Mouse (Mus musculus) hindbrain, embryonic 14.5 days (tissue): Measurements from ENCODE around the gene Atp6v1fnb. TPM values are rescaled to one million over a fixed set of nuclear protein-coding genes. Genes with fewer than 3 reads are reported as not detected.

Experiments used
- ATAC-seq: fragments of 200-750 bp; cut with Nextera tagmentation; 2 replicates; pipeline ENCODE4 v1.8.0; 2017; ENCODE audit warnings: moderate number of reproducible peaks, mild to moderate bottlenecking, moderate TSS enrichment, moderate library complexity; ENCODE audit not compliant: low FRiP score
- DNase-seq: peaks from one replicate; pipeline ENCODE4 v3.0.0-alpha.2; 2015; ENCODE audit warnings: low spot score
- H3K27ac ChIP-seq: fragments of 300-500 bp; sonication (generic); 2 replicates; pipeline ENCODE4 v1.5.1; 2014; ENCODE audit warnings: mild to moderate bottlenecking, moderate library complexity
- H3K27me3 ChIP-seq: fragments of 300-500 bp; sonication (generic); 2 replicates; pipeline ENCODE4 v1.6.1; 2014; ENCODE audit warnings: mild to moderate bottlenecking, low read length, mixed read lengths; ENCODE audit not compliant: control insufficient read depth, insufficient read depth
- H3K36me3 ChIP-seq: fragments of 300-500 bp; sonication (generic); replicated peaks from 2 replicates; pipeline ENCODE4 v1.6.1; 2014; ENCODE audit not compliant: control insufficient read depth, insufficient read depth
- H3K4me1 ChIP-seq: fragments of 300-500 bp; sonication (generic); replicated peaks from 2 replicates; pipeline ENCODE4 v1.6.1; 2014; ENCODE audit warnings: antibody characterized with exemption, low read length, mixed read lengths; ENCODE audit not compliant: control insufficient read depth, insufficient read depth
- H3K4me2 ChIP-seq: fragments of 300-500 bp; sonication (generic); replicated peaks from 2 replicates; pipeline ENCODE4 v1.6.1; 2014; ENCODE audit warnings: mild to moderate bottlenecking, moderate library complexity
- H3K4me3 ChIP-seq: fragments of 300-500 bp; sonication (generic); replicated peaks from 2 replicates; pipeline ENCODE4 v1.5.1; 2014; ENCODE audit warnings: mild to moderate bottlenecking, low read length
- H3K9ac ChIP-seq: fragments of 300-500 bp; sonication (generic); 2 replicates; pipeline ENCODE4 v1.6.1; 2014
- H3K9me3 ChIP-seq: fragments of 300-500 bp; sonication (generic); 2 replicates; pipeline ENCODE4 v1.6.1; 2016; ENCODE audit warnings: low read length; ENCODE audit not compliant: control insufficient read depth
- WGBS: fragments of 180-500 bp; shearing (Covaris S2); extraction: QIAGEN DNeasy Blood & Tissue Kit; methylation state at CpG from one replicate; pipeline ENCODE4 v1.1.7; 2014; 5-methylcytosine and 5-hydroxymethylcytosine counted together
- polyA plus RNA-seq: library from polyadenylated mRNA; unstranded; fragments of >200 nt; fragmentation: Nextera tagmentation; extraction: Ambion mirVana; gene quantifications from 2 replicates; pipeline ENCODE4 v1.2.1, GENCODE M21; 2014

Atp6v1fnb gene
- polyA plus RNA-seq, 1 experiment from 2014 or later = not detected

DNA sequence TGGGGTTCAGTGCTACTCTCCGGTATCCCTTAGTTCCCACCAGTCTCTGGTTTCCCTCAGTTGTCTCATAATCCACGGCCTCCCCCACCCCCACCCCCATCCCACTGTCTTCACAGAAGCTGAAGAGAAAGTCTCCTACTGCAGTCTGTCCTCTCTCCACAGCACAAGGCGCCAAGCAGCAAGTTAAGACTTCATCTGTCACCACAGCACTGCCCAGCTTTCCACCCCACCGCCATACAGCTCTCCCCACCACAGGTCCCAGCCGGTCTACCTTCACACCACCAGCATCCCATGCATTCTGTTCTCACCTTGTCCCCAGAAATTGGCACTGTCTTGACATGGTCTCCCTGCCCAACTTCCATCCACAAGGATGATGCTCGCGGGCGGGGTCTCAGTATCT lies 35.6 kb downstream of the Atp6v1fnb start:
- ATAC-seq (peak; percentile 24; the same call in 1 of the 2 replicates), DNase-seq (no peak)
- Histone ChIP-seq H3K9ac (no peak overlapping the region), H3K9me3 (no peaks in the 10 kb centered on the region), H3K27me3 (peaks cover 34% of the 10 kb centered on the region), H3K4me2 (peak overlapping the region; percentile 55), H3K27ac (no peak overlapping the region), H3K4me1 (no peaks in the 10 kb centered on the region), H3K36me3 (no peaks in the 10 kb centered on the region), H3K4me3 (peak overlapping the region; percentile 44)
- WGBS = 25% methylated on average over 8 of the region's 8 CpGs

DNA sequence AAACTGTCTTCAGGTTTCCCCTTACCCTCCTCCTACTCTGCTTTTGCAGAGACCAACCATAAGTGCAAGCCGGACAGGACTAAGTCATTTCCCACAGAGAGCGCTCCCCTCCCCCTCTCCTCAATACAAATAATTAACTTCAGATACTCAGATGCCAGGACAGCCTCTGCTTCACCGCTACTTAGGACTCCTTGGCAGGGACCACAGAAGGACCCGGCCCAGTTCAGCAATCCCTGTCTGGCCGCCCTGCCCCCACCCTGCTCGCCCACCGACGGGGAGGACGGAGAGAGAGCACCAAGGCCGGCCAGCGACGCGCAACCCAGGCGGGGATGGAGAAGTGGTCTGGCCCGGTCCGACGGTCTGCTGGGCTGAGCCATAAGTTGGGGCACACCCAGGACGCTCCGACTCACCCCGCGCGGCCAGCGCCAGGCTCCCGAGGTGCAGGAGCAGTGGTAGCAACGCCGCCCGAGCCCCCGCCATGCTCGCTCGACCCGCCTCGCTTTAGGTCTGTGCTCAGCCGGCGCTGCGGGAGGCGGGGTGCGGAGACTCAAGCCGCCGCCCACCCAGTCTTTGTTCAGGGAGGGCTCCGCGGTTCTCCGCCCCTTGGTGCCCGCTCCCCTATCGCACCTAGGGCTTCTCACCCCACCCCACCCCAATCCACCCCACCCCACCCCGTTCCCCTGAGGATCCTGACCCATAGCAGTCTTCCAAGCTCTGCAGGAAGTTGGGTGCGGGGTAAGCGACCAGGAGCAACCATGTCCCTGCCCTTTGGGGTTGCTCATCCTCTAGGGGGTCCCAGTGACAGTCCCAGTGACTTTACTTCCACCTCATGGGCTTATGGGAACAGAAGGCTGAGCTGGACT lies 36.4 kb downstream of the Atp6v1fnb start, which contains the start of gene Kcp:
Gene Kcp (minus strand): TSS at position 506 of the 863 bp plus-strand sequence.
- H3K9ac ChIP-seq = peak within 1 kb of the TSS; percentile 41
- H3K27me3 ChIP-seq = peaks cover 34% of the 10 kb centered on the region
- H3K4me3 ChIP-seq = peak within 1 kb of the TSS; percentile 44
- ATAC-seq = peak; percentile 64; the same call in 1 of the 2 replicates
- peak within 1 kb of the TSS; percentile 55 for H3K4me2 ChIP-seq
- DNase-seq = no peak
- under 1% methylated on average over 45 of the region's 47 CpGs for WGBS
- 0 out of 2 replicates have a peak, but pooled peaks cover under 1% of the 10 kb centered on the region for H3K4me1 ChIP-seq
- H3K27ac ChIP-seq = no peak within 1 kb of the TSS
- H3K9me3 ChIP-seq = no peaks in the 10 kb centered on the region
- H3K36me3 ChIP-seq = no peaks in the 10 kb centered on the region

DNA sequence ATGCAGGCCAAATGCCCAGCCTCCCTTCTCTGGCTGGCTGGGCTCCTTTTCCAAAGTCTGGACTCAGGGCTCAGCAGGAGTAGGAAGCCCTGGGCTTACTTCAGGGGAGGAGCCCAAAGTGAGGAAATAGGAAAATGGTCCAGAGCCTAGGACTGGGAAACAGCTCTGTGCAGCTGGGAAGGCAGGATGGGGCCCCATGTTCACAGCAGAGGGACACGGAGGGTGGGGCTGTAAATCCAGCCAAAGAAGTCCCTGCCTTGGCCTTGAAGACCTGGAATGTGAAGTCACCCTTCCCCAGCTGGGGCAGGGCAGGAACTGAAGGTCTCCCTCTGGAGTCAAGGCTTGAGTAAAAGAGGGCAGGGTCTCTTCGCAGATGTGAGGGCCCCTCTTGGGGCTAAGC lies 37.8 kb downstream of the Atp6v1fnb start:
- DNase-seq (no peak), ATAC-seq (no peak)
- no peaks in the 10 kb centered on the region for H3K9me3 ChIP-seq
- no peak overlapping the region for H3K4me2 ChIP-seq
- H3K27ac ChIP-seq = no peak overlapping the region
- no peak overlapping the region for H3K4me3 ChIP-seq
- no peak overlapping the region for H3K9ac ChIP-seq
- 51% methylated on average over 2 of the region's 2 CpGs for WGBS
- H3K4me1 ChIP-seq = peaks cover 8% of the 10 kb centered on the region; the same call in 1 of the 2 replicates
- H3K36me3 ChIP-seq = no peaks in the 10 kb centered on the region
- H3K27me3 ChIP-seq = peaks cover 34% of the 10 kb centered on the region

DNA sequence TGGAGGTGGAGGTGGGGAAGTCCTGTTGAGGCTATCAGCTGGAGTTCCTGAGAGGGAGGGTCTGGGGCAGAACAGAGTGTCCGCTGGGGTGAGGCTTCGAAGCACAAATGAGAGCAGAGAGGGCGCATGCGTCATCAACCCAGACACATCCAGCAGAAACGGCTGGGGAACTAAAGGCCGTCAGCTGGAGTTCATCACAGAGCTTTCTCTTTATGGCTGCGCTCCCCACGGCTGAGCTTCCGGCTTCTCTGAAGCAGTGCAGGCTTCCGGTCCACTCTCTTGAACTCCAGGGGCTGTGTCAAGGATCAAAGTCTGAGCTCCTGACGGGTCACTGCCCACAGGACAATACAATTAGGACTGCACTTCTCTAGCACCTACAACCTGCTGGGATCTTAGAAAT lies 42.0 kb downstream of the Atp6v1fnb start:
- Histone ChIP-seq H3K4me3 (no peak overlapping the region; the same call in 1 of the 2 replicates), H3K27ac (0 out of 2 replicates have a peak overlapping the region, but pooled peaks have one; percentile 41), H3K36me3 (no peaks in the 10 kb centered on the region), H3K27me3 (peaks cover 8% of the 10 kb centered on the region), H3K9ac (peak overlapping the region; percentile 16; the same call in 1 of the 2 replicates), H3K9me3 (no peaks in the 10 kb centered on the region), H3K4me1 (peaks cover 8% of the 10 kb centered on the region; the same call in 1 of the 2 replicates), H3K4me2 (peak overlapping the region; percentile 49)
- WGBS = 1% methylated on average over 11 of the region's 11 CpGs
- DNase-seq (peak; percentile 62), ATAC-seq (peak; percentile 56)

DNA sequence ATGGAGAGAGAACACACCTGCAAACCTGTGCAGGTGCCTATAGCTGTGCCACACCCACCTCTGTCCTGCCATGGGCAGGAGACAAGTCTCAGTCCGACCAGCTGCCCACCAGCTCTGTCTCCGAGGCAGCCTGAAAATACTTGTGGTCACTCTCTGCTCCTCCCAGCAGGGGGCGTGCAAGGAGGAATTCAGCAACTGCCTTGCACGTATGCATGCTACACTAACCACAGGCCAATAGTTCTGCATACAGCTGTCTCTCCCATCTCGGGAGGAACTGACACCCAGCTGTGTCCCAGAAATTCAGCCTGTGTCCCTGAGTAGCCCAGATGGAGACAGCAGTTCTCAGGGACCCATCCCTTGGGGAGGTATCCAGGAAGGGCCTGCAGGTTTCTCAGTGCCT lies 45.9 kb downstream of the Atp6v1fnb start:
- DNase-seq (no peak), ATAC-seq (no peak)
- Histone ChIP-seq H3K4me2 (no peak overlapping the region), H3K4me3 (no peak overlapping the region), H3K27me3 (no peaks in the 10 kb centered on the region), H3K36me3 (no peaks in the 10 kb centered on the region), H3K9ac (no peak overlapping the region), H3K4me1 (peaks cover 8% of the 10 kb centered on the region; the same call in 1 of the 2 replicates), H3K9me3 (no peaks in the 10 kb centered on the region), H3K27ac (no peak overlapping the region)
- WGBS = 7% methylated on average over 5 of the region's 5 CpGs

DNA sequence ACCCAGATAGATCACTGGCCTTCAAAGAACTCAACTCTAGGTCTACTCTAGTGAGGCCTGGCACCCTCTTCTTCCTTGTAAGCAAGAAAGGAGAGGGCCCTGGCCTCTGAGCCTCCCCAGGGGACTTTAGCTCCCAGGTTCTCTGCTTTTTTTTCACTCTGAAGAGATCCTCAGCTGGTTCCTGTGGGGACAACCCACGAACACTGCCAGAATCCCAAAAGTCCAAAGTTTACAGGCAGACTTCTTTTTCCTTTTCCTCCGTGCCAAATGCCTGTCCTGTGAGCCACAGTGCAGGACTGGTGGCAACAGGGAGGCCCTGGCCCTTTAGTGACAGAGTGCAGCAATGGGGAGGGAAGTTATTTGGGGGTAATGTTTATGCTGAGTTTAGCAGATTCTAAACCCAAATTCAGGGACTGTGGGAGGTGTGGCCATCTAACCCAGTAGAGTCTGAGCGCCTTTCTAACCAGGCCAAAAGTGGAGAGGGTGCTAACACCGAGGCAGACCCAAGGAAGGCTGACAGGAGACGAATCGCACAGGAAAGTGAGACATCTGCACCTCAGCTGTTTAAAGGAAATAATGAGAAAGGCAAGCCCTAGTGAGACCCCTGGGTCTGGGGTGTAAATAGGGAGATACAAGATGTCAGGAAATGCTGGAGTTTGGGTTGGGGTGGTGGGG lies 51.5 kb downstream of the Atp6v1fnb start:
- peaks cover 16% of the 10 kb centered on the region; the same call in 1 of the 2 replicates for H3K4me1 ChIP-seq

More for the DNA sequence above, 51.5 kb downstream of the Atp6v1fnb start:
- ATAC-seq (no peak), DNase-seq (no peak)
- WGBS = 76% methylated on average over 6 of the region's 6 CpGs
- H3K4me3 ChIP-seq = no peak overlapping the region
- peaks cover 22% of the 10 kb centered on the region for H3K27me3 ChIP-seq
- no peak overlapping the region for H3K4me2 ChIP-seq
- H3K36me3 ChIP-seq = no peaks in the 10 kb centered on the region
- H3K9ac ChIP-seq = no peak overlapping the region
- no peaks in the 10 kb centered on the region for H3K9me3 ChIP-seq
- H3K27ac ChIP-seq = no peak overlapping the region

Other genes starting within 250 kb of the Atp6v1fnb start
- gene Hilpda, start 198.9 kb upstream of the Atp6v1fnb start, polyA plus RNA-seq = 29.1 and 34.2 TPM in 2 replicates
- gene Fam71f2, start 191.8 kb upstream of the Atp6v1fnb start, polyA plus RNA-seq = 0.23 and 0.54 TPM in 2 replicates
- not detected in 2 replicates for gene Fam71f1, start 152.3 kb upstream of the Atp6v1fnb start, polyA plus RNA-seq
- gene Calu, start 123.4 kb upstream of the Atp6v1fnb start, polyA plus RNA-seq = 187 and 199 TPM in 2 replicates
- gene Opn1sw, start 83.0 kb upstream of the Atp6v1fnb start, polyA plus RNA-seq = 0.46 and 0.48 TPM in 2 replicates
- 53.2 and 55.7 TPM in 2 replicates for gene Ccdc136, start 75.1 kb upstream of the Atp6v1fnb start, polyA plus RNA-seq
- gene Flnc, start 38.2 kb upstream of the Atp6v1fnb start, polyA plus RNA-seq = 4.8 and 6.8 TPM in 2 replicates
- 319 and 346 TPM in 2 replicates for gene Atp6v1f, start 3.7 kb upstream of the Atp6v1fnb start, polyA plus RNA-seq
- gene Kcp, start 36.5 kb downstream of the Atp6v1fnb start, polyA plus RNA-seq = 16.3 and 19.9 TPM in 2 replicates
- gene Irf5, start 55.2 kb downstream of the Atp6v1fnb start, polyA plus RNA-seq = 1.5 and 1.7 TPM in 2 replicates
- gene Tnpo3, start 138.4 kb downstream of the Atp6v1fnb start, polyA plus RNA-seq = 85.4 and 93.7 TPM in 2 replicates
- 7.9 and 8.6 TPM in 2 replicates for gene Tspan33, start 222.8 kb downstream of the Atp6v1fnb start, polyA plus RNA-seq